Mouse (Mus musculus) NIH3T3 (cell line): Measurements from ENCODE around the gene Ranbp10.

Experiments used
- DNase-seq: peaks from one replicate; pipeline ENCODE4 v3.0.0-alpha.2; 2012; ENCODE audit warnings: low read depth

Ranbp10 gene

GRCm38 (mm10) chr8:105788927-105789326 is 38.2 kb downstream of the Ranbp10 start:
- DNase-seq, result no peak

GRCm38 (mm10) chr8:105788241-105788640 is 38.9 kb downstream of the Ranbp10 start:
- DNase-seq, result peak; percentile 70

GRCm38 (mm10) chr8:105780298-105780697 is 46.9 kb downstream of the Ranbp10 start:
- no peak for DNase-seq

GRCm38 (mm10) chr8:105777833-105778232 is 49.3 kb downstream of the Ranbp10 start:
- no peak for DNase-seq

GRCm38 (mm10) chr8:105774498-105774897 is 52.7 kb downstream of the Ranbp10 start:
- peak; percentile 57 for DNase-seq

- DNase-seq, result no peak
These were observed 53.7 kb downstream of the Ranbp10 start for GRCm38 (mm10) chr8:105773441-105773861.

GRCm38 (mm10) chr8:105771398-105772175 is 55.6 kb downstream of the Ranbp10 start:
- no peak for DNase-seq

GRCm38 (mm10) chr8:105770609-105771008 is 56.5 kb downstream of the Ranbp10 start:
- DNase-seq, result peak; percentile 39

- DNase-seq, result peak; percentile 35
These were observed 58.5 kb downstream of the Ranbp10 start for GRCm38 (mm10) chr8:105768485-105769257.

- peak; percentile 98 for DNase-seq
These were observed 68.7 kb downstream of the Ranbp10 start, which contains the start of gene Gfod2 for GRCm38 (mm10) chr8:105758277-105759108. Gene Gfod2, minus strand, starts transcription at chr8:105758664.

- DNase-seq, result no peak
These were observed 69.3 kb downstream of the Ranbp10 start for GRCm38 (mm10) chr8:105757796-105758276.

GRCm38 (mm10) chr8:105754688-105755087 is 72.5 kb downstream of the Ranbp10 start:
- DNase-seq, result no peak

- peak; percentile 89 for DNase-seq
These were observed 73.2 kb downstream of the Ranbp10 start for GRCm38 (mm10) chr8:105753916-105754315.

GRCm38 (mm10) chr8:105750606-105751005 is 76.5 kb downstream of the Ranbp10 start:
- peak; percentile 82 for DNase-seq

- peak; percentile 56 for DNase-seq
These were observed 83.8 kb downstream of the Ranbp10 start for GRCm38 (mm10) chr8:105743301-105743700.

- no peak for DNase-seq
These were observed 87.9 kb downstream of the Ranbp10 start for GRCm38 (mm10) chr8:105739216-105739615.

GRCm38 (mm10) chr8:105732186-105732585 is 95.0 kb downstream of the Ranbp10 start:
- DNase-seq, result no peak

GRCm38 (mm10) chr8:105727397-105728124 is 99.6 kb downstream of the Ranbp10 start:
- DNase-seq, result no peak

- DNase-seq, result no peak
These were observed 101.4 kb downstream of the Ranbp10 start for GRCm38 (mm10) chr8:105725726-105726125.

GRCm38 (mm10) chr8:105722861-105723260 is 104.3 kb downstream of the Ranbp10 start:
- no peak for DNase-seq

- DNase-seq, result no peak
These were observed 107.5 kb downstream of the Ranbp10 start for GRCm38 (mm10) chr8:105719637-105720036.
